Comparison of ENCODE assay signal across 8 mouse cellular contexts in genomic region chr19:38397004-38397403, GRCm38 (mm10). TPM values are rescaled to one million over a fixed set of nuclear protein-coding genes. Genes with fewer than 3 reads are reported as not detected.
DNase-seq lines count a peak whose midpoint lies in the region; ATAC-seq and TF ChIP-seq lines count a peak whose summit lies in the region.

No protein-coding gene starts in this region.

- 0 out of 2 replicates have a peak overlapping the region, but pooled peaks have one; percentile 82 for H3K4me3 ChIP-seq in heart, embryonic 12.5 days
- no peak overlapping the region for H3K4me3 ChIP-seq in heart, adult 2 months
- H3K4me3 ChIP-seq in MEL (ENCODE audit: control insufficient read depth in 1 of 2, insufficient read depth in 1 of 2, low read depth in 2 of 2, low read length in 2 of 2), result peak overlapping the region; percentile 84 to 96
- H3K4me3 ChIP-seq in hindbrain, postnatal 0 days (ENCODE audit: low read length), result 0 out of 2 replicates have a peak overlapping the region, but pooled peaks have one; percentile 70
- H3K4me3 ChIP-seq in midbrain, embryonic 14.5 days (replicated peaks; ENCODE audit: low read depth, low read length), result peak overlapping the region; percentile 69; the same call in 1 of the 2 replicates

- intact Hi-C loops in heart, adult 2 months (cut with DNase I), result no loop called here

- H3K4me1 ChIP-seq in heart, embryonic 12.5 days (replicated peaks), result 0 out of 2 replicates have a peak, but pooled peaks cover 2% of the 10 kb centered on the region
- no peaks in the 10 kb centered on the region for H3K4me1 ChIP-seq in heart, adult 2 months (ENCODE audit: control insufficient read depth, insufficient read depth, low read length)
- peaks cover 2 to 19% of the 10 kb centered on the region in 2 experiments; a peak in 3 of 4 replicates for H3K4me1 ChIP-seq in MEL (ENCODE audit: control insufficient read depth in 1 of 2, insufficient read depth in 2 of 2, low read length in 2 of 2)
- H3K4me1 ChIP-seq in hindbrain, postnatal 0 days (ENCODE audit: insufficient read depth, low read length), result 0 out of 2 replicates have a peak, but pooled peaks cover 2% of the 10 kb centered on the region
- no peaks in the 10 kb centered on the region for H3K4me1 ChIP-seq in midbrain, embryonic 14.5 days (ENCODE audit: control insufficient read depth, insufficient read depth, low read length)

- H3K9ac ChIP-seq in heart, embryonic 12.5 days, result 0 out of 2 replicates have a peak overlapping the region, but pooled peaks have one; percentile 79
- no peak overlapping the region for H3K9ac ChIP-seq in heart, adult 2 months (ENCODE audit: low read depth, low read length)
- H3K9ac ChIP-seq in MEL (ENCODE audit: control insufficient read depth, low read depth, low read length, poor library complexity, severe bottlenecking), result peak overlapping the region; percentile 98
- H3K9ac ChIP-seq in hindbrain, postnatal 0 days (replicated peaks; ENCODE audit: low read length), result no peak overlapping the region
- H3K9ac ChIP-seq in midbrain, embryonic 14.5 days (replicated peaks; ENCODE audit: low read length), result no peak overlapping the region

- peak overlapping the region; percentile 92 for H3K4me2 ChIP-seq in heart, embryonic 12.5 days
- peak overlapping the region; percentile 80; the same call in 1 of the 2 replicates for H3K4me2 ChIP-seq in hindbrain, postnatal 0 days (ENCODE audit: low read depth, low read length)
- peak overlapping the region; percentile 72 for H3K4me2 ChIP-seq in midbrain, embryonic 14.5 days (ENCODE audit: low read length)

- no peak for TF ChIP-seq EP300 in heart, adult 2 months (IDR thresholded peaks at IDR 0.05; ENCODE audit: insufficient read depth, low read depth, low read length)
- no peak for TF ChIP-seq EP300 in MEL (IDR thresholded peaks at IDR 0.05; ENCODE audit: low read depth in 1 of 2, low read length in 2 of 2)

- no peaks in the 10 kb centered on the region for H3K36me3 ChIP-seq in heart, embryonic 12.5 days
- no peaks in the 10 kb centered on the region for H3K36me3 ChIP-seq in heart, adult 2 months (ENCODE audit: control insufficient read depth, insufficient read depth, low read length)
- peaks cover 0 to 26% of the 10 kb centered on the region in 2 experiments for H3K36me3 ChIP-seq in MEL (ENCODE audit: control insufficient read depth in 1 of 2, insufficient read depth in 2 of 2, low read length in 2 of 2)
- no peaks in the 10 kb centered on the region for H3K36me3 ChIP-seq in hindbrain, postnatal 0 days (ENCODE audit: insufficient read depth, low read length)
- H3K36me3 ChIP-seq in midbrain, embryonic 14.5 days (ENCODE audit: control insufficient read depth, insufficient read depth, low read length), result no peaks in the 10 kb centered on the region

- no peak for TF ChIP-seq POLR2A in heart, adult 2 months (IDR thresholded peaks at IDR 0.05; ENCODE audit: insufficient read depth, low read depth, low read length)
- TF ChIP-seq POLR2A in MEL (IDR thresholded peaks at IDR 0.05; ENCODE audit: control insufficient read depth in 1 of 2, insufficient read depth in 1 of 2, low read depth in 1 of 2, low read length in 2 of 2, poor library complexity in 1 of 2), result no peak

- no peak for DNase-seq in heart, adult 2 months
- DNase-seq in MEL (ENCODE audit: low read depth, low spot score), result peak; percentile 35
- no peak for DNase-seq in hindbrain, postnatal 0 days (ENCODE audit: low spot score)
- DNase-seq in midbrain, embryonic 14.5 days, result no peak
- no peak for DNase-seq in right cerebral cortex, postnatal 36 days (ENCODE audit: low spot score in 2 of 2)
- DNase-seq in cerebellum, adult 8-10 months, result no peak
- DNase-seq in adrenal gland, adult 2 months, result no peak

- TF ChIP-seq RAD21 in MEL (IDR thresholded peaks at IDR 0.05; ENCODE audit: low read depth, low read length), result no peak

- H3K79me2 ChIP-seq in heart, adult 2 months (replicated peaks; ENCODE audit: control insufficient read depth, insufficient read depth, low read length), result no peaks in the 10 kb centered on the region
- H3K79me2 ChIP-seq in MEL (ENCODE audit: control insufficient read depth, insufficient read depth, low read length, poor library complexity), result peaks cover 34% of the 10 kb centered on the region

- no peaks in the 10 kb centered on the region for H3K9me3 ChIP-seq in heart, embryonic 12.5 days (replicated peaks)
- H3K9me3 ChIP-seq in MEL (replicated peaks; ENCODE audit: insufficient read depth, low read length), result no peaks in the 10 kb centered on the region
- no peaks in the 10 kb centered on the region for H3K9me3 ChIP-seq in hindbrain, postnatal 0 days (ENCODE audit: low read length)
- no peaks in the 10 kb centered on the region for H3K9me3 ChIP-seq in midbrain, embryonic 14.5 days (ENCODE audit: control insufficient read depth, low read length)

- H3K27ac ChIP-seq in heart, embryonic 12.5 days (ENCODE audit: poor library complexity, severe bottlenecking), result no peak overlapping the region
- no peak overlapping the region for H3K27ac ChIP-seq in heart, adult 2 months
- H3K27ac ChIP-seq in MEL (ENCODE audit: control insufficient read depth, low read depth, low read length), result no peak overlapping the region
- H3K27ac ChIP-seq in hindbrain, postnatal 0 days, result no peak overlapping the region
- no peak overlapping the region for H3K27ac ChIP-seq in midbrain, embryonic 14.5 days (replicated peaks; ENCODE audit: low read depth, low read length)

- no peak for ATAC-seq in heart, embryonic 12.5 days (ENCODE audit: insufficient number of reproducible peaks, low FRiP score)
- no peak for ATAC-seq in hindbrain, postnatal 0 days
- no peak for ATAC-seq in midbrain, embryonic 14.5 days (ENCODE audit: low FRiP score, low TSS enrichment)

- no peaks in the 10 kb centered on the region for H3K27me3 ChIP-seq in heart, embryonic 12.5 days (replicated peaks)
- no peaks in the 10 kb centered on the region for H3K27me3 ChIP-seq in heart, adult 2 months (ENCODE audit: control insufficient read depth, insufficient read depth, low read length)
- no peaks in the 10 kb centered on the region for H3K27me3 ChIP-seq in MEL (ENCODE audit: control insufficient read depth in 1 of 2, insufficient read depth in 2 of 2, low read length in 2 of 2)
- no peaks in the 10 kb centered on the region for H3K27me3 ChIP-seq in hindbrain, postnatal 0 days (ENCODE audit: insufficient read depth, low read length)
- no peaks in the 10 kb centered on the region for H3K27me3 ChIP-seq in midbrain, embryonic 14.5 days (ENCODE audit: control insufficient read depth, insufficient read depth, low read length)

- TF ChIP-seq CTCF in heart, adult 2 months (IDR thresholded peaks at IDR 0.05), result no peak
- TF ChIP-seq CTCF in MEL (IDR thresholded peaks at IDR 0.05 in 2 of 3, conservative IDR thresholded peaks at IDR 0.05 in 1 of 3; ENCODE audit: control insufficient read depth in 1 of 3, insufficient read depth in 1 of 3, low read depth in 2 of 3, low read length in 3 of 3, poor library complexity in 1 of 3, severe bottlenecking in 1 of 3), result no peak
- TF ChIP-seq CTCF in hindbrain, postnatal 0 days (IDR thresholded peaks at IDR 0.05; ENCODE audit: low read depth), result no peak

- 61% methylated on average over 6 of the region's 6 CpGs for WGBS in heart, embryonic 12.5 days
- 80% methylated on average over 6 of the region's 6 CpGs for WGBS in heart, adult 2 months
- 27% methylated on average over 6 of the region's 6 CpGs for WGBS in hindbrain, postnatal 0 days
- 26% methylated on average over 6 of the region's 6 CpGs for WGBS in midbrain, embryonic 14.5 days

TF ChIP-seq in MEL, 35 proteins besides CTCF, POLR2A, EP300 and RAD21:
- no peak for TF ChIP-seq ETS1 (IDR thresholded peaks at IDR 0.05; ENCODE audit: low read depth, low read length)
- no peak for TF ChIP-seq TCF12 (IDR thresholded peaks at IDR 0.05; ENCODE audit: low read depth, low read length)
- TF ChIP-seq NELFE (IDR thresholded peaks at IDR 0.05; ENCODE audit: low read depth, low read length), result no peak
- no peak for TF ChIP-seq RCOR1 (IDR thresholded peaks at IDR 0.05; ENCODE audit: low read depth, low read length)
- no peak for TF ChIP-seq MYC (IDR thresholded peaks at IDR 0.05; ENCODE audit: low read depth, low read length)
- no peak for TF ChIP-seq SIN3A (IDR thresholded peaks at IDR 0.05; ENCODE audit: low read length)
- TF ChIP-seq POLR2AphosphoS5 (IDR thresholded peaks at IDR 0.05; ENCODE audit: borderline replicate concordance, low read depth, low read length), result no peak
- TF ChIP-seq TAL1 (IDR thresholded peaks at IDR 0.05; ENCODE audit: low read length), result no peak
- no peak for TF ChIP-seq E2F4 (IDR thresholded peaks at IDR 0.05; ENCODE audit: borderline replicate concordance, low read depth, low read length)
- TF ChIP-seq ZC3H11A (IDR thresholded peaks at IDR 0.05; ENCODE audit: low read depth, low read length), result no peak
- TF ChIP-seq MYB (IDR thresholded peaks at IDR 0.05; ENCODE audit: low read depth, low read length), result no peak
- no peak for TF ChIP-seq ZNF384 (IDR thresholded peaks at IDR 0.05; ENCODE audit: low read depth, low read length)
- TF ChIP-seq UBTF (IDR thresholded peaks at IDR 0.05; ENCODE audit: borderline replicate concordance, insufficient read depth, low read depth, low read length), result no peak
- no peak for TF ChIP-seq TBP (IDR thresholded peaks at IDR 0.05; ENCODE audit: low read depth, low read length)
- no peak for TF ChIP-seq SMC3 (IDR thresholded peaks at IDR 0.05; ENCODE audit: low read depth, low read length)
- TF ChIP-seq ZKSCAN1 (IDR thresholded peaks at IDR 0.05; ENCODE audit: low read depth, low read length), result no peak
- TF ChIP-seq MAFK (IDR thresholded peaks at IDR 0.05; ENCODE audit: borderline replicate concordance, low read depth, low read length), result no peak
- TF ChIP-seq BHLHE40 (IDR thresholded peaks at IDR 0.05; ENCODE audit: borderline replicate concordance, low read depth, low read length), result no peak
- TF ChIP-seq MEF2A (IDR thresholded peaks at IDR 0.05; ENCODE audit: extremely low read depth, insufficient replicate concordance, low read depth, low read length, poor library complexity, severe bottlenecking), result no peak

RNA-seq across cellular contexts. Expression of gene Slc35g1, which starts 1.2 kb away (rescaled TPM):
- polyA plus RNA-seq in heart, embryonic 12.5 days (2016; fragmentation: Nextera tagmentation; extraction: Ambion mirVana), result 3.6 and 4.0 TPM in 2 replicates
- total RNA-seq in heart, adult 2 months (2021), result 1 to 10 TPM; 2.0 to 2.2 TPM
- 0.92 and 1.4 TPM in 2 replicates for polyA plus RNA-seq in heart, adult 2 months (2012; rRNA removed)
- 17.7 and 19.0 TPM in 2 replicates for total RNA-seq in MEL (2012; rRNA removed)
- 10 to 100 TPM in 1 of 2 experiments, not detected in 1; 15.7 TPM for polyA plus RNA-seq in MEL (2012; ENCODE audit: insufficient read depth in 1 of 2, insufficient read length in 2 of 2, low read depth in 1 of 2, low replicate concordance in 2 of 2, missing spikeins in 1 of 2)
- 2.0 and 3.2 TPM in 2 replicates for total RNA-seq in hindbrain, postnatal 0 days (2014; rRNA removed)
- 1.4 and 1.5 TPM in 2 replicates for polyA plus RNA-seq in hindbrain, postnatal 0 days (2015; fragmentation: Nextera tagmentation; extraction: Ambion mirVana)
- polyA plus RNA-seq in midbrain, embryonic 14.5 days (2014; fragmentation: Nextera tagmentation; extraction: Ambion mirVana), result 0.86 and 1.5 TPM in 2 replicates
- 10 to 100 TPM; 13.9 to 25.4 TPM for total RNA-seq in adrenal gland, adult 2 months (2021)
- 4.8 and 5.4 TPM in 2 replicates for polyA plus RNA-seq in adrenal gland, adult 2 months (2012; rRNA removed)

Comparison
In these comparisons a context has a peak if more than half of its experiments do, and no peak if none do; other contexts are left out.
1. H3K9ac ChIP-seq: peak in heart, embryonic 12.5 days (single experiment) and MEL (single experiment); none in heart, adult 2 months (single experiment), hindbrain, postnatal 0 days (single experiment) and midbrain, embryonic 14.5 days (single experiment).
2. Peak in every context shown above with its lines, with median percentiles within 50 percentile points of each other: H3K4me2 ChIP-seq.